Mouse (Mus musculus) spleen, adult 10 weeks (tissue): ENCODE results near the gene Klhdc7b. TPM values are rescaled to one million over a fixed set of nuclear protein-coding genes. Genes with fewer than 3 reads are reported as not detected.

Experiments used
- polyA plus RNA-seq: library from polyadenylated mRNA; stranded (reverse); fragments of 350-450 nt; fragmentation: Illumina TruSeq; extraction: RNeasy Lipid Tissue Mini Kit (QIAGEN cat#74804); gene quantifications from one replicate; pipeline ENCODE4 v1.2.3, GENCODE M21; 2015; ENCODE audit warnings: low replicate concordance; ENCODE audit not compliant: insufficient read depth

Klhdc7b gene
- not detected for polyA plus RNA-seq

GRCm38 (mm10) chr15:89384617-89385016 lies at the start of gene Klhdc7b:
TSS of gene Klhdc7b (plus strand) at chr15:89384917.

GRCm38 (mm10) chr15:89355241-89356187 lies 29.2 kb upstream of the Klhdc7b start, which contains the start of the genes Lmf2 and Ncaph2:
TSS of gene Lmf2 (minus strand) at chr15:89355659.
TSS of gene Ncaph2 (plus strand) at chr15:89355719.

GRCm38 (mm10) chr15:89373762-89374248 lies 10.9 kb upstream of the Klhdc7b start, which contains the start of gene Sco2:
TSS of gene Sco2 (minus strand) at chr15:89373846.

GRCm38 (mm10) chr15:89376957-89377356 lies 7.8 kb upstream of the Klhdc7b start, which contains the start of gene Tymp:
TSS of gene Tymp (minus strand) at chr15:89377039.

GRCm38 (mm10) chr15:89378831-89379401 lies 5.8 kb upstream of the Klhdc7b start, which contains the start of gene Odf3b:
TSS of gene Odf3b (minus strand) at chr15:89379282.

GRCm38 (mm10) chr15:89410118-89410517 lies 25.4 kb downstream of the Klhdc7b start, which contains the start of gene Syce3:
TSS of gene Syce3 (minus strand) at chr15:89410503.

GRCm38 (mm10) chr15:89425711-89426121 lies 41.0 kb downstream of the Klhdc7b start, which contains the start of gene Cpt1b:
TSS of gene Cpt1b (minus strand) at chr15:89425863.

GRCm38 (mm10) chr15:89429352-89430221 lies 44.9 kb downstream of the Klhdc7b start, which contains the start of the genes C730034F03Rik, Gm44502 and Chkb:
TSS of gene C730034F03Rik (plus strand) at chr15:89429589.
TSS of gene Gm44502 (minus strand) at chr15:89429696.
TSS of gene Chkb (minus strand) at chr15:89429908.

Other genes with a start within 250 kb of the Klhdc7b start
- 12.4 TPM for gene Mapk12, start 244.2 kb upstream of the Klhdc7b start, polyA plus RNA-seq
- gene Mapk11, start 235.3 kb upstream of the Klhdc7b start, polyA plus RNA-seq: 35.3 TPM
- 25.2 TPM for gene Plxnb2, start 204.1 kb upstream of the Klhdc7b start, polyA plus RNA-seq
- gene Dennd6b, start 188.4 kb upstream of the Klhdc7b start, polyA plus RNA-seq: 10.5 TPM
- 33.9 TPM for gene Ppp6r2, start 173.4 kb upstream of the Klhdc7b start, polyA plus RNA-seq
- gene Sbf1, start 69.6 kb upstream of the Klhdc7b start, polyA plus RNA-seq: 77.3 TPM
- gene Adm2, start 62.2 kb upstream of the Klhdc7b start, polyA plus RNA-seq: 0.61 TPM
- gene Miox, start 50.5 kb upstream of the Klhdc7b start, polyA plus RNA-seq: not detected
- gene Lmf2, start 29.3 kb upstream of the Klhdc7b start, polyA plus RNA-seq: 12.4 TPM
- gene Ncaph2, start 29.2 kb upstream of the Klhdc7b start, polyA plus RNA-seq: 70.9 TPM
- 4.4 TPM for gene Sco2, start 11.1 kb upstream of the Klhdc7b start, polyA plus RNA-seq
- not detected for gene Tymp, start 7.9 kb upstream of the Klhdc7b start, polyA plus RNA-seq
- gene Odf3b, start 5.6 kb upstream of the Klhdc7b start, polyA plus RNA-seq: not detected
- not detected for gene Syce3, start 25.6 kb downstream of the Klhdc7b start, polyA plus RNA-seq
- 2.7 TPM for gene Cpt1b, start 40.9 kb downstream of the Klhdc7b start, polyA plus RNA-seq
- gene C730034F03Rik, start 44.7 kb downstream of the Klhdc7b start, polyA plus RNA-seq: 4.1 TPM
- not detected for gene Gm44502, start 44.8 kb downstream of the Klhdc7b start, polyA plus RNA-seq
- gene Chkb, start 45.0 kb downstream of the Klhdc7b start, polyA plus RNA-seq: 127 TPM
- not detected for gene Mapk8ip2, start 69.0 kb downstream of the Klhdc7b start, polyA plus RNA-seq
- gene Arsa, start 92.5 kb downstream of the Klhdc7b start, polyA plus RNA-seq: 12.4 TPM
- 8.1 TPM for gene Shank3, start 114.7 kb downstream of the Klhdc7b start, polyA plus RNA-seq
- 0.35 TPM for gene Acr, start 183.4 kb downstream of the Klhdc7b start, polyA plus RNA-seq
- gene Rabl2, start 207.0 kb downstream of the Klhdc7b start, polyA plus RNA-seq: 6.2 TPM